Mouse (Mus musculus): Measurements from ENCODE around the gene Gm3285.

Gene Gm3285

GRCm38 (mm10) chr10:77900903-77901818 lies 39.4 kb downstream of the Gm3285 start:
- peak in 1 of 2 experiments; percentile 44 for DNase-seq

- peak in 1 of 2 experiments; percentile 18 for DNase-seq
Measured at GRCm38 (mm10) chr10:77901871-77902210, 40.1 kb downstream of the Gm3285 start.

DNA sequence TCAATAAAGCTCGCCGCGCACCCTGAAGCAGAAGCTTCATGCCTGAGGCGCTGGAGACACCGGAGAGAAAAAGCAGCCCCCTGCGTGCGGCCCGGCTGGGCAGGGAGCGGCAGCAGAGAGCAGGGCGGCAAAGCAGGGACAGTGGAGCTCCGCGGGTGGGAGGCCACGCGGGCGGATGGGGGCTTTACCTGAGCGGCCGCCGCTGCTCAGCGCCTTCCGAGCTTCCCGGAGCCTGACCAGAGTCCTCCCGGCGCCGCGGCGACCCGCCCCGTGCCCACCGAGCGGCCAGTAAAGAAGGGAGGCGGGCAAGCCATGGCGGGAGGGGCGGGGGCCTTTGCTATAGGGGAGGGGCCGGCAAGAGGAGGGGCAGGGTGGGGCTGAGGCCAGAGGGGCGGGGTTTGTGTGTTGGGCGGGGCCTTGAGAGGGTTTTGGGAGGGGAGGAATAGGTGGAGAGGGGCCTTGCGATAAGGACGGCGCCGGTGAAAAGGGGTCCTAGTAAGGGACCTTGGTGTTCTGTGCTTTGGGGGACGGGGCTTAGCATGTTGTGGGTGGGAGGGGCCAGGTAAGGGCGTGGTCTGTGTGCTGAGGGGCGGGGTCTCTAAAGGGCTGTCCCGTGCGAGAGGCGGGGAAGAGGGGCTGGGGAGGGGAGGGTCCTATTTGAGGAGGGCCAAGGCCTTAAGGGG lies 40.6 kb downstream of the Gm3285 start, which contains the start of gene Lrrc3:
Gene Lrrc3, minus strand, starts transcription at position 326 of the 683 bp plus-strand sequence.
- peak; percentile 41 to 66 for DNase-seq

DNA sequence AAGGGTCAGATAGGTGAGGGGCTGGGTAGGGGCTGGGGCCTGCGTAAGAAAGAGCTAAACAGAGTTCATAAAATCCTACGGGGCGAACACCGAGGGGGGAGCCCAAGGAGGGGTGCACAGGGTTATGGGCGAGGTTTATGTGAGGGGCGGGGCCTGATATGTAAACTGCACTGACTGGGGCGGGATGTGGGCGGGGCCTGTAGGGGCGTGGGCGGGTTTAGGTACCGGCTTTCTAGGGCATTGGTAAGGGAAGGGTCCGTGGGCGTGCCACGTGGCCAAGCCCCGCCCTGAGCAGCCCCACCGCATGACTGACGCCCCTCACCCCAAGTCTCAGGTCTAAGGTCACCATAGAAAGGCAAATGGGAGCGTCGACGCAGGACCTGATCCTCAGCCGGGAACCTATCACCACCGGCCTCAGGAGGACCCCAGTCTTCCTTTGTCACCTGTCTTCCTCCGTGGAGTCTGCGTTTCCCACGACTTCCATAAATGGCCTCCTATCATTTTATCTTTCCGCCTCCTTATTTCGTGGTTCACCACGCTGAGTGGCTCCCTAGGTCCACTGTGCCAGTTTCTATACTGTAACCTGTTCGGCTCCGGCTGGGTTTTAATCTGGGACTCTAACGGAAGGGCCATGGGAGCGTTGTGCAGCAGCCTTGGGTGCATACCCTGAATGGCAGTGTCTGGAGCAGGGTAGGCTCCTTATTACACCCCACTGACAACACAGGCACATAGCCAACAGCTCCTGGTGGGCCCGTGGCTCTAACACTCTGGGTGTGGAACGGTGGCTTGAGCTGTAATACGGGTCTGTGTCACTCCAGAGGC lies 41.3 kb downstream of the Gm3285 start:
- DNase-seq: peak; percentile 25 to 51
